Mouse (Mus musculus): ENCODE results near the gene Gm14180. TPM values are rescaled to one million over a fixed set of nuclear protein-coding genes. Genes with fewer than 3 reads are reported as not detected.
"Not testable (repeated sequence)": the region's sequence is repeated elsewhere in the genome, so short reads cannot be mapped to it uniquely, and the experiment has no call there.

Gene Gm14180
- total and polyA plus RNA-seq, 2 experiments from 2014 or later, result not detected

- WGBS, result 80% methylated on average over 2 of the region's 2 CpGs
- DNase-seq, result no peak
- TF ChIP-seq CTCF (IDR thresholded peaks at IDR 0.05; ENCODE audit: low read depth), result no peak
Measured at GRCm38 (mm10) chr11:99724061-99724460, 10.0 kb downstream of the Gm14180 start.

GRCm38 (mm10) chr11:99718759-99719158, 15.3 kb downstream of the Gm14180 start:
- no peaks in the 10 kb centered on the region for H3K27me3 ChIP-seq (ENCODE audit: insufficient read depth, low read length)
- 86% methylated on average over 1 of the region's 1 CpGs for WGBS
- no peak overlapping the region for H3K27ac ChIP-seq (ENCODE audit: low read depth, low read length)
- ATAC-seq (no peak), DNase-seq (no peak)
- no peaks in the 10 kb centered on the region for H3K36me3 ChIP-seq (ENCODE audit: insufficient read depth)
- no peak overlapping the region for H3K9ac ChIP-seq
- H3K4me3 ChIP-seq (ENCODE audit: low read depth, low read length), result no peak overlapping the region
- no peaks in the 10 kb centered on the region for H3K9me3 ChIP-seq (ENCODE audit: low read length)
- H3K4me1 ChIP-seq (ENCODE audit: insufficient read depth), result no peaks in the 10 kb centered on the region
- no peak overlapping the region for H3K4me2 ChIP-seq (ENCODE audit: low read depth)
- TF ChIP-seq CTCF (IDR thresholded peaks at IDR 0.05; ENCODE audit: low read depth), result no peak

More at GRCm38 (mm10) chr11:99724061-99724460, 10.0 kb downstream of the Gm14180 start:
- Histone ChIP-seq H3K4me3 (ENCODE audit: low read depth, low read length) (no peak overlapping the region), H3K27ac (ENCODE audit: low read depth, low read length) (no peak overlapping the region), H3K4me1 (ENCODE audit: insufficient read depth) (no peaks in the 10 kb centered on the region), H3K36me3 (ENCODE audit: insufficient read depth) (no peaks in the 10 kb centered on the region), H3K27me3 (ENCODE audit: insufficient read depth, low read length) (no peaks in the 10 kb centered on the region), H3K9ac (no peak overlapping the region), H3K4me2 (ENCODE audit: low read depth) (no peak overlapping the region), H3K9me3 (ENCODE audit: low read length) (no peaks in the 10 kb centered on the region)
- no peak for ATAC-seq

GRCm38 (mm10) chr11:99690463-99690862, 43.6 kb downstream of the Gm14180 start, which contains the start of gene Gm14190:
Gm14190 (minus strand) TSS chr11:99690740.
- no peak for DNase-seq
- H3K9ac ChIP-seq, result no peak within 1 kb of the TSS
- ATAC-seq, result no peak
- no peaks in the 10 kb centered on the region for H3K36me3 ChIP-seq (ENCODE audit: insufficient read depth)
- no peaks in the 10 kb centered on the region for H3K4me1 ChIP-seq (ENCODE audit: insufficient read depth)
- H3K9me3 ChIP-seq (ENCODE audit: low read length), result no peaks in the 10 kb centered on the region
- H3K4me2 ChIP-seq (ENCODE audit: low read depth), result no peak within 1 kb of the TSS
- H3K27ac ChIP-seq (ENCODE audit: low read depth, low read length), result no peak within 1 kb of the TSS
- no peak within 1 kb of the TSS for H3K4me3 ChIP-seq (ENCODE audit: low read depth, low read length)
- WGBS, result 88% methylated on average over 1 of the region's 1 CpGs
- H3K27me3 ChIP-seq (ENCODE audit: insufficient read depth, low read length), result no peaks in the 10 kb centered on the region
- TF ChIP-seq CTCF (IDR thresholded peaks at IDR 0.05; ENCODE audit: low read depth), result no peak

GRCm38 (mm10) chr11:99685235-99685634, 48.9 kb downstream of the Gm14180 start:
- not testable (repeated sequence) for H3K4me3 ChIP-seq (ENCODE audit: low read depth, low read length); H3K36me3 ChIP-seq (ENCODE audit: insufficient read depth); H3K4me1 ChIP-seq (ENCODE audit: insufficient read depth); H3K4me2 ChIP-seq (ENCODE audit: low read depth); DNase-seq; H3K9ac ChIP-seq; H3K9me3 ChIP-seq (ENCODE audit: low read length); H3K27ac ChIP-seq (ENCODE audit: low read depth, low read length); H3K27me3 ChIP-seq (ENCODE audit: insufficient read depth, low read length); ATAC-seq
- 52% methylated on average over 1 of the region's 1 CpGs for WGBS

Other genes with a start within 250 kb of the Gm14180 start
Only the 30 nearest of the 41 such genes appear.
- not detected in 2 replicates for gene Krtap3-1, start 167.7 kb downstream of the Gm14180 start, total RNA-seq (2014; rRNA removed)
- not detected in 2 replicates for gene Krtap3-1, start 167.7 kb downstream of the Gm14180 start, polyA plus RNA-seq (2015; fragmentation: Nextera tagmentation; extraction: Ambion mirVana)
- gene Krtap1-5, start 153.3 kb downstream of the Gm14180 start, total RNA-seq (2014; rRNA removed), result not detected in 2 replicates
- not detected in 2 replicates for gene Krtap1-5, start 153.3 kb downstream of the Gm14180 start, polyA plus RNA-seq (2015; fragmentation: Nextera tagmentation; extraction: Ambion mirVana)
- not detected in 2 replicates for gene Krtap1-4, start 150.6 kb downstream of the Gm14180 start, total RNA-seq (2014; rRNA removed)
- gene Krtap1-4, start 150.6 kb downstream of the Gm14180 start, polyA plus RNA-seq (2015; fragmentation: Nextera tagmentation; extraction: Ambion mirVana), result not detected in 2 replicates
- not detected in 2 replicates for gene Krtap1-3, start 143.0 kb downstream of the Gm14180 start, total RNA-seq (2014; rRNA removed)
- gene Krtap1-3, start 143.0 kb downstream of the Gm14180 start, polyA plus RNA-seq (2015; fragmentation: Nextera tagmentation; extraction: Ambion mirVana), result not detected in 2 replicates
- gene Krtap9-3, start 136.2 kb downstream of the Gm14180 start, total RNA-seq (2014; rRNA removed), result not detected in 2 replicates
- gene Krtap9-3, start 136.2 kb downstream of the Gm14180 start, polyA plus RNA-seq (2015; fragmentation: Nextera tagmentation; extraction: Ambion mirVana), result not detected in 2 replicates
- gene Gm11938, start 131.0 kb downstream of the Gm14180 start, total RNA-seq (2014; rRNA removed), result not detected in 2 replicates
- gene Gm11938, start 131.0 kb downstream of the Gm14180 start, polyA plus RNA-seq (2015; fragmentation: Nextera tagmentation; extraction: Ambion mirVana), result not detected in 2 replicates
- not detected in 2 replicates for gene Gm11937, start 124.1 kb downstream of the Gm14180 start, total RNA-seq (2014; rRNA removed)
- not detected in 2 replicates for gene Gm11937, start 124.1 kb downstream of the Gm14180 start, polyA plus RNA-seq (2015; fragmentation: Nextera tagmentation; extraction: Ambion mirVana)
- not detected in 2 replicates for gene Krtap2-4, start 119.4 kb downstream of the Gm14180 start, total RNA-seq (2014; rRNA removed)
- gene Krtap2-4, start 119.4 kb downstream of the Gm14180 start, polyA plus RNA-seq (2015; fragmentation: Nextera tagmentation; extraction: Ambion mirVana), result not detected in 2 replicates
- gene Gm11562, start 113.9 kb downstream of the Gm14180 start, total RNA-seq (2014; rRNA removed), result not detected in 2 replicates
- not detected in 2 replicates for gene Gm11562, start 113.9 kb downstream of the Gm14180 start, polyA plus RNA-seq (2015; fragmentation: Nextera tagmentation; extraction: Ambion mirVana)
- gene Krtap4-1, start 106.1 kb downstream of the Gm14180 start, total RNA-seq (2014; rRNA removed), result not detected in 2 replicates
- gene Krtap4-1, start 106.1 kb downstream of the Gm14180 start, polyA plus RNA-seq (2015; fragmentation: Nextera tagmentation; extraction: Ambion mirVana), result not detected in 2 replicates
- not detected in 2 replicates for gene Krtap4-2, start 99.2 kb downstream of the Gm14180 start, total RNA-seq (2014; rRNA removed)
- not detected in 2 replicates for gene Krtap4-2, start 99.2 kb downstream of the Gm14180 start, polyA plus RNA-seq (2015; fragmentation: Nextera tagmentation; extraction: Ambion mirVana)
- not detected in 2 replicates for gene Krtap4-7, start 90.2 kb downstream of the Gm14180 start, total RNA-seq (2014; rRNA removed)
- gene Krtap4-7, start 90.2 kb downstream of the Gm14180 start, polyA plus RNA-seq (2015; fragmentation: Nextera tagmentation; extraction: Ambion mirVana), result not detected in 2 replicates
- gene Gm11555, start 84.1 kb downstream of the Gm14180 start, total RNA-seq (2014; rRNA removed), result not detected in 2 replicates
- gene Gm11555, start 84.1 kb downstream of the Gm14180 start, polyA plus RNA-seq (2015; fragmentation: Nextera tagmentation; extraction: Ambion mirVana), result not detected in 2 replicates
- not detected in 2 replicates for gene Gm11563, start 75.3 kb downstream of the Gm14180 start, total RNA-seq (2014; rRNA removed)
- gene Gm11563, start 75.3 kb downstream of the Gm14180 start, polyA plus RNA-seq (2015; fragmentation: Nextera tagmentation; extraction: Ambion mirVana), result not detected in 2 replicates
- gene Krtap4-6, start 68.3 kb downstream of the Gm14180 start, total RNA-seq (2014; rRNA removed), result not detected in 2 replicates
- gene Krtap4-6, start 68.3 kb downstream of the Gm14180 start, polyA plus RNA-seq (2015; fragmentation: Nextera tagmentation; extraction: Ambion mirVana), result not detected in 2 replicates
- gene Gm14190, start 43.5 kb downstream of the Gm14180 start, total RNA-seq (2014; rRNA removed), result not detected in 2 replicates
- gene Gm14190, start 43.5 kb downstream of the Gm14180 start, polyA plus RNA-seq (2015; fragmentation: Nextera tagmentation; extraction: Ambion mirVana), result not detected in 2 replicates
- not detected in 2 replicates for gene Gm11595, start 38.6 kb upstream of the Gm14180 start, total RNA-seq (2014; rRNA removed)
- gene Gm11595, start 38.6 kb upstream of the Gm14180 start, polyA plus RNA-seq (2015; fragmentation: Nextera tagmentation; extraction: Ambion mirVana), result not detected in 2 replicates
- not detected in 2 replicates for gene Krtap4-8, start 46.4 kb upstream of the Gm14180 start, total RNA-seq (2014; rRNA removed)
- gene Krtap4-8, start 46.4 kb upstream of the Gm14180 start, polyA plus RNA-seq (2015; fragmentation: Nextera tagmentation; extraction: Ambion mirVana), result not detected in 2 replicates
- not detected in 2 replicates for gene Krtap4-9, start 50.9 kb upstream of the Gm14180 start, total RNA-seq (2014; rRNA removed)
- not detected in 2 replicates for gene Krtap4-9, start 50.9 kb upstream of the Gm14180 start, polyA plus RNA-seq (2015; fragmentation: Nextera tagmentation; extraction: Ambion mirVana)
- not detected in 2 replicates for gene Gm11596, start 59.2 kb upstream of the Gm14180 start, total RNA-seq (2014; rRNA removed)
- gene Gm11596, start 59.2 kb upstream of the Gm14180 start, polyA plus RNA-seq (2015; fragmentation: Nextera tagmentation; extraction: Ambion mirVana), result not detected in 2 replicates
- gene Gm11569, start 64.6 kb upstream of the Gm14180 start, total RNA-seq (2014; rRNA removed), result not detected in 2 replicates
- not detected in 2 replicates for gene Gm11569, start 64.6 kb upstream of the Gm14180 start, polyA plus RNA-seq (2015; fragmentation: Nextera tagmentation; extraction: Ambion mirVana)
- gene Gm11554, start 70.2 kb upstream of the Gm14180 start, total RNA-seq (2014; rRNA removed), result not detected in 2 replicates
- not detected in 2 replicates for gene Gm11554, start 70.2 kb upstream of the Gm14180 start, polyA plus RNA-seq (2015; fragmentation: Nextera tagmentation; extraction: Ambion mirVana)
- gene Krtap4-13, start 75.6 kb upstream of the Gm14180 start, total RNA-seq (2014; rRNA removed), result 0.33 TPM in 1 of 2 replicates, not detected in the other
- gene Krtap4-13, start 75.6 kb upstream of the Gm14180 start, polyA plus RNA-seq (2015; fragmentation: Nextera tagmentation; extraction: Ambion mirVana), result not detected in 2 replicates
- gene Gm11564, start 81.4 kb upstream of the Gm14180 start, total RNA-seq (2014; rRNA removed), result not detected in 2 replicates
- gene Gm11564, start 81.4 kb upstream of the Gm14180 start, polyA plus RNA-seq (2015; fragmentation: Nextera tagmentation; extraction: Ambion mirVana), result not detected in 2 replicates
- gene 2300003K06Rik, start 103.8 kb upstream of the Gm14180 start, total RNA-seq (2014; rRNA removed), result not detected in 2 replicates
- not detected in 2 replicates for gene 2300003K06Rik, start 103.8 kb upstream of the Gm14180 start, polyA plus RNA-seq (2015; fragmentation: Nextera tagmentation; extraction: Ambion mirVana)
- gene Krtap4-16, start 117.3 kb upstream of the Gm14180 start, total RNA-seq (2014; rRNA removed), result not detected in 2 replicates
- gene Krtap4-16, start 117.3 kb upstream of the Gm14180 start, polyA plus RNA-seq (2015; fragmentation: Nextera tagmentation; extraction: Ambion mirVana), result not detected in 2 replicates
- not detected in 2 replicates for gene Gm11568, start 123.6 kb upstream of the Gm14180 start, total RNA-seq (2014; rRNA removed)
- not detected in 2 replicates for gene Gm11568, start 123.6 kb upstream of the Gm14180 start, polyA plus RNA-seq (2015; fragmentation: Nextera tagmentation; extraction: Ambion mirVana)
- not detected in 2 replicates for gene Gm11559, start 130.2 kb upstream of the Gm14180 start, total RNA-seq (2014; rRNA removed)
- not detected in 2 replicates for gene Gm11559, start 130.2 kb upstream of the Gm14180 start, polyA plus RNA-seq (2015; fragmentation: Nextera tagmentation; extraction: Ambion mirVana)
- gene Krtap9-1, start 139.1 kb upstream of the Gm14180 start, total RNA-seq (2014; rRNA removed), result not detected in 2 replicates
- not detected in 2 replicates for gene Krtap9-1, start 139.1 kb upstream of the Gm14180 start, polyA plus RNA-seq (2015; fragmentation: Nextera tagmentation; extraction: Ambion mirVana)
- gene Gm11567, start 144.9 kb upstream of the Gm14180 start, total RNA-seq (2014; rRNA removed), result not detected in 2 replicates
- gene Gm11567, start 144.9 kb upstream of the Gm14180 start, polyA plus RNA-seq (2015; fragmentation: Nextera tagmentation; extraction: Ambion mirVana), result not detected in 2 replicates

Data from forebrain, postnatal 0 days (tissue).